Mouse (Mus musculus) urinary bladder, postnatal 14 days (tissue): ENCODE measurements around the gene Kcnt2.

ENCODE experiments used
- DNase-seq: peaks from one replicate; pipeline ENCODE4 v3.0.0; 2021; ENCODE audit warnings: low spot score

Kcnt2 gene

DNA sequence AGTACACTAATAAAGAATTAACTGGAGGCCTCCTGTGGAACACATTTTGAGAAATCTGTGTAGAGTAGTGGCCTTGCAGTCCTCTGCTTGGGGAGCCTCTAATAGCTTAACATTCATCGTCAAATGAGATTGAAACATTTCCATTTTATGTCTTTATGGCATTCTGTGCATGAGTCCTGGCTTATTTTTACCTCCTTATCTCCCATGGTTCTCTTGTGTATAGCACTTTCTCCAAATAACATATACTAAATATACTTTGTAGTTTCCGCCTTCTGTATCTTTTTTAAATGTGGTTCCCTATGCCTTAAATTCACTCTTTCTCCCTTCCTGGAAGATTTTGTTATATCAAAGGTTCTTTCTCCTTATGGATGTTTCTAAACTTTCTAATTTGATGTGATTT lies 246.3 kb downstream of the Kcnt2 start:
- no peak for DNase-seq

DNA sequence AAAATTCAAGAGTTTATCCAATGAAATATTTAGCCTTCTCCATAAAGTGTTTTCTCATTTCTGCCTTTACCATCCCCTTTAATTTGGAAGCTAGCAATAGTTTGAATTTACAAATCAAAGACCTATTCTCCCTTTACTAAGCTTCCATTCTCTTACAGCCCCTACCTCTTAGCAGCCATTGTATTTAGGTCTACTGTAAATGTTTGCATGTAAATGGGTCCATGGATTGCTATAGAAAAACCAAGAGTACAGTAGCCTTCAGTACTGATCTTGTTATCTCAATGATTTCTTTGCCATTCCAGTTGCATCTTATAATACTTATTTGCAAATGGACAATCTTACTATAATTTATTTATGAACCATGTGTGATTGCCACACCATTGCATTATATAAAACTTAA lies 267.5 kb downstream of the Kcnt2 start:
- DNase-seq, result no peak

DNA sequence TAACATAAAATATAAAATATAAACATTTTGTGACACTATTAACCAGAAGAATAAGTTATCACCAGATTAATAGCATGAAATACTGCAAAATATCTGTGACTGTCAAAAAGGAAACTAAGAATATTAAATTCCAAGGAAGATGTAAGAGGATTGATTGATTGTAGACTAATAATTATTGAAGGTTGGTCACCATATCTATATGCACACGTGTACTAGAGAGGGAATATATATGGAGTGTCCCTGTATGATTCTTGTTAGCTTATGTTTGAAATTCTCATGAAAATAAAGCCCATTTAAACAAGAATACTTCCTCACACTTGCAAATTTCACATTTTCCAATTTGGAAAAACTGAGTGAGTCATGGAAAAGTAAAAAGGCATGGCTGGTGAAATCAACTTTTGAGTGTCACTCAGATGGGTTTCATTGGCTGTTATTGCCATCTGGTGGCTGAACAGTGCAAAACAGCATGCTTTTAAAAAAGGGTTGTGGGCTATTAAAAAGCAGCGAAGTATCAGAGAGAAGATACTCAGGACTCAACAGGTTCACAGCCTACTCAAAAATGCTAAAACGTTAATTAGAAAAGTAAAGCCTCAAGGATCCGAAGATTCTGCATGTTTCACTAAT lies 285.4 kb downstream of the Kcnt2 start:
- peak; percentile 21 for DNase-seq

DNA sequence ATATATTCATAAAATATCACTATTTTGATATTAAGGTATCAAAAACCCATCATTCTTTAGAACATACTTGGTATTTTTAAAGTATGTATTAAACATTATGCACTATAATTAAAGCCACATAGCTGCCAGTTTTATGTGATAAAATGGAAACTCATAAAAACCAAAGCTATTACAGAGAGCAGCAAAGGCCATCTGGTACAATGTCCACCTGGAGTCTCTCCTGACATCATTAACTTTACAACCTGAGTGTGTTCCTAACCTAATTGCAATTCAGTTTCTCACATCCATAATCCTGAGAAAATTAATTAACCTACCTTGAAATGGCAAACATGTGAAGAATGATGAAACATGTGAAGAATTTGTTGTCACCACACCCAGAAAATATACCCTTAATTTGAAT lies 288.9 kb downstream of the Kcnt2 start:
- DNase-seq, result no peak

DNA sequence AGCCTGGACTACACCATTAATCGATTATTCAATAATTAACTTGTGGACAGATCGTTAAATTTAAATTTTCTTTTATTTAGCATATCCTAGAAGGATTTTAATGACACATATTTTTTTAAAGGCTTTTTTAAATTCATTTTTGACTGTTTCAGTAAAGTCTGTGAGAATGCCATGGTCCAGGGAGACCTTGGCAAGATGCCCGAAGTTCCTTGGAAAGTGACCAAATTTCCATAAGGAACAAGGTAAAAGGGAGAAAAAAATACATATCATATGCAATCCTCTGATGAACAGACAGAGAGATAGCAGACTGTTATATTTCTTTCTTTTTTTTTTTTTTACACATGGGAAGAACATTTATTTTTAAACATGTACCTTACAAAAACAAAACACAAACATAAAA lies 296.1 kb downstream of the Kcnt2 start:
- DNase-seq, result no peak

DNA sequence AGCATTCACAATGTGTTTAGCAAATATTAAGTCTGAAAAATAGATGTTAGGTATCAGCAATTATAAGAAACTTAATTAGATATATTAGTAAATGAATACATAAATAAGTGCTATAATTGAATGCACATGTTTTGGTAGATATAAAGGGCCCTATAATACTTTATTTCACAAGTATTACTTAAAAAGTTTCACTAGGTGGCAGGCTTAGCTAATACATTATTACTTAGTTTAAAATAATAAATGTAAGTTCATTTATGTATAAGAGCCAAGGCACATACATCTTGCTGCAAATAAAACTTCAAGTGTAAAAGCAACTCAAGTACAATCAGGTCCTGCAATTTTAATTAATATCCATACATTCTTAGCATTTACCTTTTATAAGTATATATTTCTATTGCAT lies 302.8 kb downstream of the Kcnt2 start:
- no peak for DNase-seq

DNA sequence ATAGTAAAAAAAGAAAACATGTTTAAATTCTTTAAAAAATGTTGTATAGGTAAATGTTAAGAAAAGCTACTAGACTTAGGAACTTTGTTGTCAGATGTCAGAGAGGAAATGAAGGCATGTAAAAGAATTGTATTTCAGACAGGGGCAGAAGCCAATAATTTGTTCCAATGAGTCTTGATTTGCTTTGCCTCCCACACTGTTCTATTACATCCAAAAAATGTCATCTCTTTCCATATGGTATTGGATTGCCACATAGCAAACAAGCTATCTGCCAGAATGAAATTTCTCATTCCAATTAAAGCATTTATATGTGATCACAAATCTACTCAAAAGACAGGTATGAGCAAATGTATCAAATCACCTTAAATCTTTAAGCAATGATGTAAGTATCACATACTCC lies 314.8 kb downstream of the Kcnt2 start:
- DNase-seq, result no peak

DNA sequence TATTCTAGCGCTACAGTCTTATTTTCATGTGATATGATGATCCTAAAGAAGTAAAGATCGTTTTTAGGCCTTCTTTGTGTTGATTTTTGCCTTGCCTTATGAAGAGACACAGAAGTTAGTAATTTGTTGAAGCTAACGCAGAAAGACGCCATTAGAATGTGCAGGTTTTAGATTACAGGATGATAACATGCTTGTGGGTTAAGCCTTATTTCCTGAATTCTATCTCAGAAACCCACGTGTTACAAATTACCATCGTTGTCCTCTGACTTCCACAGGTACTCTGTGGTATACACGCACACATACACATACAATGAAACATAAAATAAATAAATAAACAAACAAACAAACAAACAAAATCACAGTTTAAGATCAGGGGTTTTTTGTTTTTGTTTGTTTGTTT lies 326.2 kb downstream of the Kcnt2 start:
- no peak for DNase-seq

DNA sequence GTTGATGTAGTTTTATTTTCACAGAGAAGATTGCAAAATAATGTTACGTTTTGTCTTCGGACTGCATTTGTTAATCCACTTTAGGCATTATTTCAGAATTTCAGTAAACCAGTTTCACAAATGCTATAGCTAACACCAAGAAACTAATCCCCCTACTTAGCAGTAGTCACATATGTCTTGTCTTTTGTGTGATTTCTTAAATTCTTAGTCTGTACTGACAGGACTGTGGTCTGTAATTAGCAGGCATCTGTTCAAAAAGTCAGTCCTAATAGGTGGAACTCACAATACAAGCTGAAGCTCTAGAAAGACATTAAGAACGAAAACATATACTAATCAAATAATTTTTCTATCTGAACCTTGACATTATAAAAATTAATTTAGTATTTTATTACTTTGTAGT lies 332.6 kb downstream of the Kcnt2 start:
- no peak for DNase-seq

DNA sequence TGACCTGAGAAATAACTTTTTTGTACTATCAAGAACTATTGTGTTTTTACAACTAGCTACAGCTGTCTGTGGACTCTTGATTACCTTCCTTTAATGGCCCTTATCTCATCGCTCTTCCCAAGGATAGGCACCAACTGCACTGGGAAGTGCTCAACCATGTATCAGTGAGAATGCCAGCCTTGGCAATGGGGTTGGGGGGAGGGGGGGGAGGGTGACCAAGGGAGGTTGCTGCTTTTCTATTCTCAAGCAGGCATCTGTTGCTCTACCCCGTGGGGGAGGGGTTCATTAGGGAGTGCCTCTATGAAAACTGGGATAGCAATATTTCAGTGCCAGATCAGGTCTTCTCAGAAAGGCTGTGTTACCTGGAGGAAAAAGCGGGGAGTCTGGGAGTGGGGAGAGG lies 342.3 kb downstream of the Kcnt2 start:
- no peak for DNase-seq

DNA sequence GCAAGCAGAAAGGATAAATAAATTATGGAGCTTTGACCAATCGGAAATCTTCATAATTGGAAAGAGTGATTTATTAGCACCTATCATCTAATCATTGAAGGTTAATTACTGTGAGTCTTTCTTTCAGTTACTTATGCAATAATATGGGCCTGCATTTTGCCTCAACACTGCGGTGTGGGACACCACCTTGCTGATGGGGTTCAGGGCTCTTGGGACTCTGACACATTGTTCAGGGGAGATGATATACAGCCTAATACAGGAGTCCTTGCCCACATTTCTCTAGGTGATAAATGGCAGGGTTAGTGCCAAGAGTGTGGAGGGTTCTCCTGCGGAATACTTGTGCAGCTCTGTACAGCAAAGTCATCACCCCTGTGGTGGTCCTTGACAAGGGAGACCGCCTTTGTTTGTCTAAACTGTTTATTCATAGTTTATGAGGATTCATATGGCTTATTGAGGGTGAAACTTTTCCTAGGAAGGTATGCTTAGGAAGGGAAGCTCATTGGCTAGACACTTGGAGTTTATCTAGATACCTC lies 362.9 kb downstream of the Kcnt2 start:
- DNase-seq, result no peak

DNA sequence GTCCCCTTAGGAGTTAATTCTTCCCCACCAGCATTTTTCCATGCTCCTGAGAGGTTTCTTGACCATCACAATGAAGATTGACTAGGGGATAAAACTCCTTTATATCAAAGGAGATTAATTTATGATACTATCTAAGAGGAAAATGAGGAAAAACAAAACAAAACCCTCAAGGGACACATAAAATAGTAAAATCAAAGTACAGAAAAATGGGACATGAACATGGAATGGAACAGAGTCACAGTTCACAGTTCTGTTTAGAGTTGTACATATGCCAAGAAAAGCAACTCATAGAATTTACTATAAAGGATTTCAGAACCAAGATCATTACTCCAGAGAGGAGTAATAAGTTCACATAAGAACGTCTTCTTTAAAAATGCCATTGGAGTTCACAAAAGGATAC lies 367.1 kb downstream of the Kcnt2 start:
- DNase-seq, result no peak

DNA sequence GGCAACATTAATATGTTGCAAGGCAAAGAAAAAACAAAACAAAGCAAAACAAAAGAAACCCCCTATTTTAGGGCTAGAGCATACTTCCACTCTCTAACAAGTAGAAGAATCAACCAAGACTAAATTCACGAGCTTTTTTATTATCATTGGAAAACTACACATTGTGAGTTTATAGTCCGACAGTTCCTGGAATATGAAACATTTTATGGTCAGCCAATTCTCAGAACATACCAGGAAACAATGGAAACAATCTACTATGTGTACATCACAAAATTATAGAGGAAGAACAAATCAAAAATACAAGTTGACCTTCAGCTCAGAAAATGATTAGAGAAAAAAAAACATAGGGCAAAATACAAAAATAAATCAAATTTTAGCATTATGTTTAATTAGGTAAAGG lies 368.9 kb downstream of the Kcnt2 start:
- no peak for DNase-seq

DNA sequence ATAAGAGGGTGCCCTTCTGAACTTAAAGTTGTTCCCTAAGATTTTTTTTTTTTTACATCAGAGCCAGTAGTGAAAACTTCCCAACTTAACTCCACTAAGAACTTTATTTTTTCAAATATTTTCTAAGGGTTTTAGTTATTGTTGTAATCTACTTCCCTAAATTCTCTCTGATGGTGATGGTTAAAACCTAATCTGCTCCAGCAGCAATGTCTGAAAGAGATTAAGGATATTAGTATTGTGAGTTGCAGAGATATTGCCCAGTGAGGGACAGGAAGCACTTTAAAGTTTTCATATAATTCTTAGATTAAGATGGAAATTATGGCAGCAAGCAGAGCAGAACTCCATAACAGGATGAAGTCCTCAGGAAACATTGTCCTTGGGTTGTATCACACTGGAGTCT lies 372.2 kb downstream of the Kcnt2 start:
- no peak for DNase-seq

DNA sequence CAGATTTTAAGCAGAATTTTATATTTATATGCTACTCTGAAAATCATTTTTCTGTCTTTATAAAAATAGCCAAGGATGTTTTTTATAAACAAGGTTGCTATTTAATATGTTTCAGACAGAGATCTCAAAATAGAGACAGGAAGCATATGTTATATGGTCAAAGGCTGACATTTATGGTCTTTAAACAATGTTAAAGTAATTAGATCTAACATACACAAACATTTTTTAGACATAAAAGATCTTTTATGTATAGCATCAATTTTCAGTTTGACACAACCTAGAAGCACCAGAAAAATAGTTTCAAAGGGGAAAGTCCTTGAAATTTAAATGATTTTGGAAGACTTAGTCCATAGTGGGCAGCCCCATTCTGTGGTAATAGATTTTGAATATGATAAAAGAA lies 379.0 kb downstream of the Kcnt2 start:
- no peak for DNase-seq

DNA sequence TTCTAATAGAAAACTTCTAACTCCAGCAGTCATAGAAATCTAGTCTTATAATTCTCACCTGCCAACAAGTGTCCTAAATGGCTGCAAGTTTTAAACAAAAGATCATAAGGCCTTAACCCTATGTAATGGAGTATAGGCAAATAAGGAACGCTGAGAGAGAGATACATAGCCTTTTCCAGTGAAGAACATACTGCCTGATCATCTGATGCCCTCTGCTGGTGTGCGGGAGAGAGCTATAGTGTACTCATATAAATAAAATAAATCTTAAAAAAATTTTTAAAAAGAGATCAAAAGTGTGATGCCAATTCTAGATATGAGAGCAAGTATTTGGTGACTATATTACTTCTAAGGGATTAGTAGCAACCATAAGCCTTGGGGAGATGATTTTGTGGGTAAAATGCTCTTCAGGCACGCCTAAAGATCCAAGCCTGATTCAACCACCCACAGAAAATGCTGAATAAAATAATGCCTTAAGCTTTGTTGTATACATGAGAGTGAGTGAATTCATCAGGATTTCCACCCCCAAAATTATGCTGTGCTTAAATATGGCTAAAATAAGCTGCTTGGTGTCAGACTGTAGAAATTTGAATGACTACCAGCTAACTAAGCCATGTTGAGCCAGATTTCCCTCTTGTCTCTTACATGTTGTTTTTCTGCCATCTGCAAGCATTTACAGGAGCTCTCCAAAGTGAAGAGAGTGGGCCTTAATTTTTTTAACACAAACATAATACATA lies 413.8 kb downstream of the Kcnt2 start:
- no peak for DNase-seq

DNA sequence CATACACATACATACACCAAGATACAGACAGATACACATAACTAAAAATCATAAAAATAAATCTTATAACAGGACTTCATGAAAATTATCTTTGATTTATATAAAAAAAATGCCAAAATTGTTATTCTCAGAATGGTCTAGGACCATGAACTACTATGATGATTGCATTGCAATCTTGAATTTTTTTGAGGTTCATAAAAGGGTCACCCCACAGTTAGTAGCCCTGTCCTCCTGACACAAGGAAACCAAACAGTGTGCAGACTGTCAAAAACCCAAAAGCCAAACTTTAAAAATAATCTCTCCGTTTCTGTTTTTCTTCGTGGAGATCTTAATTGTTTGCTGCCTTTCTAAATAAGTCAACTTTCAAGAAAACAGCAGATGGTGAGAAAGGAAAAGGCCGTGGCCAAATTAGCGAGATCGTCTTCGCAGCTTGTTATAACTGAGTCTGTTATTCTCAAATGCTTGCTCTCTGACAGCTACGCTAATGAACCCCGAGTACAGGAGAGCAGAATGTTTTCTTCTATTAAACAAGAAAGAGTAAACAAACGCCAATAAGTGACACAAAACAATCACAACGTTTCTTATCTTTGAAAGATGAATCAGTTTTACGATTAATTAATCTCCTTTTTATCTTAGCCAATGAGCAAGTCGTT lies 414.9 kb downstream of the Kcnt2 start:
- DNase-seq, result no peak

DNA sequence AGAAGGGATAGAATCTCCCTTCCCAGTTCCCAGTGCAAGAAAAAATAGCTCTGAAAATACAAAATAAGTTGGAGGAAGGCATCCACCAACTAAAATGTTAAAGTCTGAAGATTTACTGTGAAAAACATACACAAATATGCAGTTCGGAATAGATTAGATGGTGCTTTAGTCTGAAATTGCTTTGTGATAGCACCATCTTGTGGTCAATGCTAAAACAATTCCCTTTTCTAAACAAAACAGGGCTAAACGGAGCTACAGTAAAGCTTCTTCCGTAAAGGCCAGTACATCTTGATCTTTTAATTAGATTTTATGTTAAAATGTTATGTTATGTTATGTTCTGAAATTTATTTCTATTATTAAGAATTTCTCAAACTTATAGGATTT lies 415.4 kb downstream of the Kcnt2 start:
- no peak for DNase-seq
